Mouse (Mus musculus): ENCODE measurements around the gene Cd320. TPM values are rescaled to one million over a fixed set of nuclear protein-coding genes. Genes with fewer than 3 reads are reported as not detected.
"Not testable (repeated sequence)": the region's sequence is repeated elsewhere in the genome, so short reads cannot be mapped to it uniquely, and the experiment has no call there.

Cd320 gene
- polyA plus RNA-seq, 1 experiment from 2014 or later, result 63.5 TPM

DNA sequence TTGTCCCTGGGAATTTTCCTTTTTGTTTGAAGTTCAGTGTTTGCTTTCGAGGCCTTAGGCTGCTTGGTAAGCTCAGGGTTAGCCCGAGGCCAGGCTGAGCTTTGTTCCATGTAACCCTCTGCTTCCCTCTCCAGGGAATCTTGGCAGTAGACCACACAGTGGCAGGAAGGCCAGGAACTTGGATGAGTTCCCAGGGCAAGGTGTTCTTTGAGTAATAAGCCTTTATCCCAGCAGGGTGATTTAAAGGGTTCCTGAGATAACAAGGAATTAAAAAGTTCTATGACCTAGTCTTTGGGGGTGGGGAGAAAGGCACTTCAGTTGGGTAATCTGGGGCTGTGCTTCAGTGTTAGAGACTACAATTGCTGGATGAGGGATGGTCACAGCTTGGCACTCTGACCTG, 14.0 kb upstream of the Cd320 start:
- Histone ChIP-seq H3K27ac (replicated peaks) (no peak overlapping the region), H3K4me1 (peaks cover 11% of the 10 kb centered on the region), H3K27me3 (no peaks in the 10 kb centered on the region), H3K36me3 (peaks cover 56% of the 10 kb centered on the region), H3K9ac (replicated peaks) (no peak overlapping the region), H3K4me3 (no peak overlapping the region), H3K9me3 (no peaks in the 10 kb centered on the region), H3K4me2 (replicated peaks) (no peak overlapping the region)
- no peak for ATAC-seq (ENCODE audit: low FRiP score, low read depth)
- WGBS, result 81% methylated on average over 2 of the region's 2 CpGs

DNA sequence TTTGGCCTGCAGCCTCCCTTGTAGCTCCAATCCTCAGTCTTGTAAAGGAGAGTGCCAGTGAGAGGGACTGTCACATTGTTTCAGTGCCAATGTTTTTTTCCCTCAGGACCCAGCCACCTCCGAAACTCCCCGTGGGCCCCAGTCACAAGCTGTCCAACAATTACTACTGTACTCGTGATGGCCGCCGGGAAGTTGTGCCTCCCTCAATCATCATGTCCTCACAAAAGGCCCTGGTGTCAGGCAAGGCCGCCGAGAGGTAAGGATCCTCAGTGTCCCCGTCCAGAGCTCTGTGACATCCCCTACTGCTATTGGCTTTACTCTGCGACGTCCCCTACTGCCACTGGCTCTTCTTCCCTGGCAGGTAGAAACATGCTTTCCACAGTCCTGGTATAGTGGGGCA, 13.3 kb upstream of the Cd320 start:
- Histone ChIP-seq H3K9ac (replicated peaks) (no peak overlapping the region), H3K4me2 (replicated peaks) (no peak overlapping the region), H3K4me1 (peaks cover 11% of the 10 kb centered on the region), H3K27ac (replicated peaks) (no peak overlapping the region), H3K4me3 (no peak overlapping the region), H3K9me3 (no peaks in the 10 kb centered on the region), H3K27me3 (no peaks in the 10 kb centered on the region), H3K36me3 (peaks cover 62% of the 10 kb centered on the region)
- ATAC-seq (ENCODE audit: low FRiP score, low read depth), result no peak
- WGBS, result 88% methylated on average over 10 of the region's 10 CpGs

DNA sequence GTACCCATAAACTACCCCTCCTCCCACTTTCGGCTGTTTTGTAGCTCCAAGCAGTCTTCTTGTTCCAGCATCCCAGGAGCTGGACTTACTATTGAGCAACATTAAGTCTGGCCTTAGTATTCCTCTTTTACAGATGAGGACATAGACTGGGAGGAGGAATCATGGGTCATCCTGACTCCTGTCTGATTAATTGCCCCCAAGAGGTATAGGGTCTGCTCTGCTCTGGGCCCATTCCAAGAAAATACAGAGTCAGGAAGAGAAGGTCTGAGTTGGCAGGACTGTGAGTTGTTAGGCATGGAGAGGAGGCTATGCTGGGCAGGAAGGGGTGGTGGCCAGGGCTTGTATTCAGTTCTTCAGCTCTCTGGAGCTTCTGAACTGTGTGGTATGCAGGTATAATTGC, 1.3 kb downstream of the Cd320 start:
- Histone ChIP-seq H3K9ac (replicated peaks) (peak overlapping the region; percentile 74; the same call in 1 of the 2 replicates), H3K36me3 (peaks cover 30% of the 10 kb centered on the region), H3K4me2 (replicated peaks) (peak overlapping the region; percentile 86), H3K9me3 (no peaks in the 10 kb centered on the region), H3K4me1 (peaks cover 13% of the 10 kb centered on the region), H3K27me3 (no peaks in the 10 kb centered on the region), H3K4me3 (peak overlapping the region; percentile 84), H3K27ac (replicated peaks) (no peak overlapping the region)
- ATAC-seq (ENCODE audit: low FRiP score, low read depth), result no peak
- 87% methylated on average over 1 of the region's 1 CpGs for WGBS

DNA sequence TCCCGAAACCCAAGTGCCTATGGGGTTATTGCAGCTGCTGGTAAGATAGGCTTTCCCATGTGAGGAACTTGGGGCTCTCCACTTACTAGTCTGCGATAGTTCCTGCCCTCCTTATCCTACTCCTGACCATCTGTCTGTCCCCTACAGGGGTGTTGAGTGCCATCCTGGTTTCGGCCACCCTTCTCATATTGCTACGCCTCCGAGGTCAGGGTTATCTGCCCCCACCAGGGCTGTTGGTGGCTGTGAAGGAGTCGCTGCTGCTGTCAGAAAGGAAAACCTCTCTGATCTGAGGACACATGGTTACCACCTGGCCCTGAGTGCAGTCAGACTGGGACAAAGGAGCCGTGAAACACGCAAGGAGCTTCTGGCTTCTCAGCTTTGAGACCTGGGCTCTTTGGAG, 5.2 kb downstream of the Cd320 start:
- H3K4me3 ChIP-seq, result no peak overlapping the region
- no peak overlapping the region for H3K27ac ChIP-seq (replicated peaks)
- no peak for ATAC-seq (ENCODE audit: low FRiP score, low read depth)
- WGBS, result 91% methylated on average over 8 of the region's 8 CpGs
- no peaks in the 10 kb centered on the region for H3K9me3 ChIP-seq
- H3K4me1 ChIP-seq, result peaks cover 13% of the 10 kb centered on the region
- H3K9ac ChIP-seq (replicated peaks), result no peak overlapping the region
- H3K27me3 ChIP-seq, result no peaks in the 10 kb centered on the region
- H3K4me2 ChIP-seq (replicated peaks), result no peak overlapping the region
- peaks cover 34% of the 10 kb centered on the region for H3K36me3 ChIP-seq

DNA sequence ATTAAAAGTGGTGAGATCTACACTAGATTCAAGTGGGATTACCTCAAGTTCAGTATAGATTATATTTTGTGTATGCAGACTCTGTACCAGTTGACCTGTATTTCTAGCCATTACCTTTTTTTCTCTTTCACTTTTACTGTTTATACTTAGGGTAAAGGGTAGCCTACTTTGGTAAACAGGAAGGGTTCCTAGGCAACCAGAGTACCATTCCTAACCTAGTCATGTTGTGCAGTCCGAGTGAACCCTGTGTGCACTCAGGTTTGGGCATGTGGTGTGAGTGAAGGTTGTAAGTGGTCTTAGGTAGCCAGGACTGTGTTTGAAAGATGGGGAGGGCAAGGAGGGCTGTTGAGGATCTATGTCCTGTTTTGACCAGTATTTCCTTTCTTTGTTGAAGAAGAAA, 8.4 kb downstream of the Cd320 start:
- Histone ChIP-seq H3K4me1 (no peaks in the 10 kb centered on the region), H3K27ac (replicated peaks) (no peak overlapping the region), H3K9me3 (no peaks in the 10 kb centered on the region), H3K4me3 (no peak overlapping the region), H3K27me3 (no peaks in the 10 kb centered on the region), H3K36me3 (peaks cover 34% of the 10 kb centered on the region), H3K9ac (replicated peaks) (no peak overlapping the region), H3K4me2 (replicated peaks) (no peak overlapping the region)
- ATAC-seq (ENCODE audit: low FRiP score, low read depth), result no peak
- 71% methylated on average over 1 of the region's 1 CpGs for WGBS

DNA sequence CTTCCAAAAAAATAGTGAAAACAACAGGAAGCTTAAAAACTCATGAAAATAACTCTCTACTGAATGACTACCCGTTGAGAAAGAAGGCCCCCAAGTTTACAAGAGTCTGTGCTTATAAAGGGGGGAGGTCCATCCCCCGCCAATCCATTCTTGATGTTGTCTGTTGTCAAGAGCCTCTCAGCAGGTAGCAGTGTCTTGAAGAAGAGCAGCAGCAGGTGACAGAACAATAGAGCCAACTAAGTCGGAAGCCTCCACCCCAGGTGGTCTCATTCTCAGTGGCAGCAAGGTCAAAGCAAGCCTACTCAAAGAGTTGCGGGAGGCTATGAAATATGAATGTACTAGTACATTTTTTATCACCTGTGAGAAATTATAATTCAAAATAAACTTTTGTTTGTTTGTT, 14.9 kb downstream of the Cd320 start:
- Histone ChIP-seq H3K9ac (replicated peaks) (no peak overlapping the region), H3K27ac (replicated peaks) (no peak overlapping the region), H3K4me2 (replicated peaks) (no peak overlapping the region), H3K27me3 (no peaks in the 10 kb centered on the region), H3K9me3 (no peaks in the 10 kb centered on the region), H3K4me3 (no peak overlapping the region), H3K36me3 (no peaks in the 10 kb centered on the region), H3K4me1 (no peaks in the 10 kb centered on the region)
- 69% methylated on average over 4 of the region's 4 CpGs for WGBS
- ATAC-seq (ENCODE audit: low FRiP score, low read depth), result no peak

DNA sequence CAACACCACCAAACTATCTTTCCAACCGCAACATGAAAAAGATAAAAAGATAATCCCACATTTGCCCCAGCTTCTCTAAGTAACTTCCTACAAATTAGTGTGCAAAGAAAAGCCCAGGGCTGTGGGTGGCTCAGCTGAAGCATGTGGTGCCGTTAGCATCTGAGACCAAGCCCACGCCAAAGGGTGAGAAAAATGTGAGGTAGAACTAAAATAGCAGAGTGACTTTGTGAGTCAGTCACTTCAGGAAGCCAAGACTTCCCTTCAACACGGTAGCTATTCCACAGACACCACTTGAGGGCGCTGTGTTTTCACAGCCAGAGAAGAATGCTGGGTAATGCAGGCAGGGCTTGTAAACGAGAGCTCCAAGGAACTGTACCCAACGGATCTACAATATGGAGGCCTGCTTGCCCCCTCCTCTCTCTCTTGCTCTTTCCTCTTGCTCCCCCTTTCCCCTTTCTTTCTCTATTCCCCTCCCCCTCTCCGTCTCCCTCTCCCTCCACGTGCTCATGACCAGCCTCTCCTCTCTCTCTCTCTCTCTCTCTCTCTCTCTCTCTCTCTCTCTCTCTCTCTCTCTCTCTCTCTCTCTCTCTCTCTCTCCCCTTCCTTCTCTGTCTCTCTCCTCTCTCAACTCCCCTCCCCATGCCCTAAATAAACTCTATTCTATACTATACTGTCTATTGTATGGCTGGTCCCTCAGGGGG, 22.6 kb downstream of the Cd320 start:
- H3K36me3 ChIP-seq, result no peaks in the 10 kb centered on the region
- H3K9me3 ChIP-seq, result no peaks in the 10 kb centered on the region
- no peak overlapping the region for H3K27ac ChIP-seq (replicated peaks)
- 41% methylated on average over 8 of the region's 9 CpGs for WGBS
- H3K4me1 ChIP-seq, result no peaks in the 10 kb centered on the region
- H3K9ac ChIP-seq (replicated peaks), result no peak overlapping the region
- H3K4me2 ChIP-seq (replicated peaks), result no peak overlapping the region
- no peak overlapping the region for H3K4me3 ChIP-seq
- no peaks in the 10 kb centered on the region for H3K27me3 ChIP-seq
- no peak for ATAC-seq (ENCODE audit: low FRiP score, low read depth)

DNA sequence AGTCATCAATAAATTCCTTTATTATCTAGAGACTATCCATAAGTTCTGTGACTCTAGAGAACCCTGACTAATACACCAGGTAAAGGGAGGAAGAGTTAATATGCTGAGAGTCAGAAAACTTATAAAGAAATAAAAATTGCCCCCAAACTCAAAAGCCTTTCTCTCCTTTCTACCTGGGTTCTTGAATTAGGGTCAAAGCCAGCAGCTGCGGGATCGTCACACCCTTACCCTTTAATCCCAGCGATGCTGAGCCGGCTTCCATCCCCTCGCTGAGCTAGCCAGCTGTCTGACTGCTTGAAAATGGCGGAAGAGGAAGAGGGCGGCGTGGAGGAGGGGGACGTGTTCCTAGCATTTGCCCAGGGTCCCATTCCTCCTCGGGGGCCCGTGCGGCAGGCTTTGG, 30.6 kb downstream of the Cd320 start, which contains the start of gene Gm7029:
Gene Gm7029, plus strand, starts transcription at position 301 of the 400 bp plus-strand sequence.
- H3K9me3 ChIP-seq; H3K27me3 ChIP-seq; H3K4me1 ChIP-seq; H3K27ac ChIP-seq (replicated peaks); ATAC-seq (ENCODE audit: low FRiP score, low read depth); H3K4me2 ChIP-seq (replicated peaks); H3K4me3 ChIP-seq; H3K9ac ChIP-seq (replicated peaks): not testable (repeated sequence)
- H3K36me3 ChIP-seq, result peaks cover 16% of the 10 kb centered on the region
- WGBS, result 87% methylated on average over 4 of the region's 12 CpGs

DNA sequence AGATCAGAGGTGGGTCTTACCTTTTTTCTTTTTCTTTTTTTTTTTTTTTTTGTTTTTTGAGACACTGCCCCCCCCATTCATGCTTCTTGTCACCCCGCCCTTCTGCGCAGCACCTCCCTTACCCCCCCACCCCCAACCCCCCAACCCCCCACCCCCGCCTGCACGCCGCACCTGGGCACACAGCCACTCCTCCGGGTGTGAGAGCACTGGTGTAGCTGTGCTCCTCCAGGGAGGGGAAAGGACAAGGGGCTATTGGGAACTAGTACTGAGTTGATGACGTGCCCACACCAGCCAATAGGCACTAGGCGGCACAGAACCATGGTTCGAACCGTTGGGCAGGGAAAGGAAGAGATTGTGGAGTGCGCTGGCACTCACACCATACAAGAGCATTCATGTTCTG, 31.5 kb downstream of the Cd320 start:
- WGBS, result 96% methylated on average over 11 of the region's 11 CpGs
- H3K36me3 ChIP-seq, result peaks cover 19% of the 10 kb centered on the region
- no peak overlapping the region for H3K9ac ChIP-seq (replicated peaks)
- ATAC-seq (ENCODE audit: low FRiP score, low read depth), result no peak
- H3K27ac ChIP-seq (replicated peaks), result no peak overlapping the region
- no peak overlapping the region for H3K4me2 ChIP-seq (replicated peaks)
- H3K4me3 ChIP-seq, result no peak overlapping the region
- no peaks in the 10 kb centered on the region for H3K27me3 ChIP-seq
- H3K9me3 ChIP-seq, result no peaks in the 10 kb centered on the region
- H3K4me1 ChIP-seq, result no peaks in the 10 kb centered on the region

DNA sequence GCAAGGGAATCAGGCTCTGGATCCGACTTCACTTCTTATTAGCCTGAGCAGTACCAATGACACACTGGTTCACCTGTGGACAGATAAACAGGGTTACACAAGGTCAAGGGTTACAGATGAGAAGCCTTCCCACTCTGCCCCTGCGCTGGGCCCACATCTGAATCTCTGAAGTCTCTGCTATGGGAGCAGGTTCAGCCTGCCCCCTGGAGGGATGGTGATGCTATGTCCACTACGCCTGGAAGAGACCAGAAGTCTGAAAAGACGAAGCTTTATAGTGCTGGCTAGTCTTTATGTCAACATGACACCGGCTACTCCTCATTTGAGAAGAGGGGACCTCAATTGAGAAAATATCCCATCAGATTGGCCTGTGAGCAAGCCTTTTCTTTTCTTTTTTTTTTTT, 32.9 kb downstream of the Cd320 start:
- ATAC-seq (ENCODE audit: low FRiP score, low read depth); H3K9ac ChIP-seq (replicated peaks); H3K4me3 ChIP-seq; H3K4me2 ChIP-seq (replicated peaks); H3K27ac ChIP-seq (replicated peaks); H3K9me3 ChIP-seq; H3K4me1 ChIP-seq; H3K27me3 ChIP-seq: not testable (repeated sequence)
- peaks cover 29% of the 10 kb centered on the region for H3K36me3 ChIP-seq
- WGBS, result 85% methylated on average over 5 of the region's 5 CpGs

DNA sequence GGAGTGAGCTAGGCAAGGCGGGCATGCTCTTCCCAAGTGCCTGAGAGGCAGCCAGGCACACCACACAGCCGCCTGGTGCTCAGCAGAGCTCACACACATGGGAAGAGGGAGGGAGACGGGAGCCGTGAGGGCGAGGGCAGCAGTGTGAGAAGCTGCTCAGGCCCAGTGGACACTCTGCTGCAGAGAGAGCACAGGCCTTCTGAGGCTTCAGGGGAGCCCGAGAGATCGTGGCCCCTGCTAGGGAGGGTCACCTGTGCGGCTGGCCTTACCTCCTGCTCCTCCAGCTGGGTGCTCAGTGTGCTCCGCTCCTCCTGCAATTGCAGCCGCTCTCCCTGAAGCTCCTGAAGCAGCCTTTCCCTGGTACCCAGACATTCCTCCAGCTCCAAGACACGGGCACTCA, 41.4 kb downstream of the Cd320 start:
- not testable (repeated sequence) for H3K9me3 ChIP-seq; ATAC-seq (ENCODE audit: low FRiP score, low read depth); H3K4me2 ChIP-seq (replicated peaks); H3K9ac ChIP-seq (replicated peaks); H3K27me3 ChIP-seq; H3K4me3 ChIP-seq; H3K27ac ChIP-seq (replicated peaks)
- Histone ChIP-seq H3K36me3 (peaks cover 50% of the 10 kb centered on the region), H3K4me1 (peaks cover 15% of the 10 kb centered on the region)
- 95% methylated on average over 10 of the region's 11 CpGs for WGBS

DNA sequence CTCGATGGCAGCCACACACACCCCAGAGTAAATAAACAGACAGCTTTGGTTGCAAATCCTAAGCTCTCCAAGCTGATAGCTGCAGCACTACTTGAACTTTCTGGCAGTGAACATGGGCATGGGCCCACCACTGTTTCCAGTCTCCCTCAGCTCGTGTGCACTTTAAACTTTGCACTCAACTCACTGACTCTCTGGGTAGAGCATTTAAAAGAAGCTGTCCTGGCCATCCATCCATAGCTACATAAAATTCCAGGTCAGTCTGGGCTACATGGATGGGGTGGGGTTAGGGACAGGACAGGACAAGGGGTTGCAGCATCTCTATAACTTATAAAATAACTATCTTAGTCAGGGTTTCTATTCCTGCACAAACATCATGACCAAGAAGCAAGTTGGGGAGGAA, 44.9 kb downstream of the Cd320 start:
- Histone ChIP-seq H3K36me3 (peaks cover 23% of the 10 kb centered on the region), H3K4me1 (peaks cover 19% of the 10 kb centered on the region), H3K4me2 (replicated peaks) (peak overlapping the region; percentile 22)
- ATAC-seq (ENCODE audit: low FRiP score, low read depth); H3K9me3 ChIP-seq; H3K4me3 ChIP-seq; H3K27me3 ChIP-seq; H3K27ac ChIP-seq (replicated peaks); H3K9ac ChIP-seq (replicated peaks): not testable (repeated sequence)
- 75% methylated on average over 2 of the region's 2 CpGs for WGBS

DNA sequence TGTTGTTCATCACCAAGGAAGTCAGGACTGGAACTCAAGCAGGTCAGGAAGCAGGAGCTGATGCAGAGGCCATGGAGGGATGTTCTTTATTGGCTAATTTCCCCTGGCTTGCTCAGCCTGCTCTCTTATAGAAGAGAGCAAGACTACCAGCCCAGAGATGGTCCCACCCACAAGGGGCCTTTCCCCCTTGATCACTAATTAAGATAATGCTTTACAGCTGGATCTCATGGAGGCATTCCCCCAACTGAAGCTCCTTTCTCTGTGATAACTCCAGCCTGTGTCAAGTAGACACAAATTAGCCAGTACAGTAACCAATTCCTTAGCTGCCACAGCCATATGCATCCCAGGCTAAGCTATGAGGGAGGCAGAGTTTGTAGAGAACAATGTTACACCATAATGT, 45.3 kb downstream of the Cd320 start:
- peaks cover 19% of the 10 kb centered on the region for H3K4me1 ChIP-seq
- ATAC-seq (ENCODE audit: low FRiP score, low read depth); H3K27me3 ChIP-seq; H3K4me3 ChIP-seq; H3K27ac ChIP-seq (replicated peaks); H3K9ac ChIP-seq (replicated peaks); H3K9me3 ChIP-seq: not testable (repeated sequence)
- peaks cover 22% of the 10 kb centered on the region for H3K36me3 ChIP-seq
- peak overlapping the region; percentile 22 for H3K4me2 ChIP-seq (replicated peaks)

Data from midbrain, embryonic 12.5 days (tissue).